Mouse (Mus musculus) urinary bladder, postnatal 25 days (tissue): ENCODE measurements at regions not wholly inside any gene's neighbourhood (a gene's known extent, or its start where the extent isn't known, plus 50 kb on each side); places are given as distances from the start of the nearest gene placed in this dataset.
A peak's percentile ranks its signal among the peaks of the same experiment; 100 is the strongest.
"Not testable (repeated sequence)": the region's sequence is repeated elsewhere in the genome, so short reads cannot be mapped to it uniquely, and the experiment has no call there.

Experiments used
- DNase-seq: peaks from one replicate; pipeline ENCODE4 v3.0.0; 2022; ENCODE audit warnings: low spot score

DNA sequence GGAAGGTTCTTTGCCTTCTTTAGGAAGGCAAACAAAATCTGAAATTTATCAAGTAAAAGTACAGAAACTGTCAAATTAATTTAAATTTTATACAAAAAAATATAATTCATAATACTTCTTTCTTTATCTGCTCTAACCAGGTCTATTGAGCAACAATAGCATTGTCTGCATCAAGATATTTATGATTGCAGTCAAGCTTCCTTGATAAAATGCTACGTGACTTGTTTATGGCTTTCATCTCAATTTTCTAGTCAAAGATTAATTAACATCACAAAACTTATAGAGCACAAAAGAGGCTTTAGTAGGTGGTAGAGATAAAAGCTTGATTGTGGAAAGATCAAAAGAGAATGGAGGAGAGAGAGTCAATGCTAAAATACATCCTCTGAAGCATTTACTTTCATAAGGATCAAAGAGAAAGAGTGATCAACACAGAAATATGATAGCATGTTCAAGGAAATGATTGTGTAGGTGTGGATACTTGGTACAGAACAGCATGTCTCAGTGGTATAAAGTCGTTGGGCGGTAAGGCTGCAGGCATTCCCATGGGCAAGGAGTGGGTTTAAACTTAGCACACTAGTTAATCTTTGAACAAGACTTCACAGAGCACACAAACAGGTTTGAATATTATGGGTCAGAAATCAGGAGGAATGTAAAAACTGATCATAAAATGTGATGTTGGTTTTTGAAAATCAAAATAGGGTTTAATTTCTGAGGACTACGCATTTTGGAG lies 164.3 kb upstream of the Speer4f2 start:
- DNase-seq = no peak

DNA sequence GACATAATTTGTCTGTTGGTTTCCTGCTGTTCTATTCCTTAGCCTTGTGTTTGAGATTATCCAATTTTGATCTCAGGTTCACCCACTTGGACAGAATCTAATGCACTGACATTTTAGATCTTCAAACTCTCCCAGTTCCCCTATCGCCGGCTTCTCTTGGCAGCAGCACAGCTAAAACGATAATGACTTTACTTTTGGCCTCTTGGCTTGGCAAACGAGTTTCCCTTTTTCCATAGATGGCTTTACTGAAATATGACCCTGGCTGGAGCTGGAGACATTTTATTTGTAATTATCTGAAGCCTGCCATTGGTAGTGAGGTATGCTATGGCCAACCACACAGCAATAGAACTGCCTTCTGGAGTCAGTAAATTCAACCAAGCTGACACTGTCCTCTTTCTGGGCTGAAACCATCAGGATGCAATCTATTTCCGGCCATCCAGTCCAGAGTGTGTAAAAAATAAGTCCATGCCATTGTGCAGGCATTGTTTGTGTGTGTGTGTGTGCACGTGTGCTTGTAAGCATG lies 162.2 kb upstream of the Speer4f2 start:
- no peak for DNase-seq

DNA sequence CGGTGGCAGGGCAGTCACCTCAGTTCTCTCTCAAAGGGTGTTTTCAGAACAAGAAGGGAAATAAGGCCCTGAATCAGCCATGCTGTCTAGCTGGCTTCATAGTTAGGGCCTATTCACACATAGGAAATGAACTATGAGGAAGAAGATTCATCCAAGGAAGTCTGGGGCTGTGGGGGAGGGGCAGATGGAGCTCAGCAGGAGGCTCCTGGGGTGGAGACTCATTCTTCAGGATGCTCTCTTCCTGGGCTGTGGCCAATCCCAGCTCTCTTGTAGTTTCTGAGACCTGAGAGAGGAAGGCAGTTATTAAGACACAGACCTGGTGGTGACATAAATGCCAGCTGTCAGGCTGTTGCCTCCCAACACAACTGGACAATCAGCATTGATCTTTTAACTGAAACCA lies 149.4 kb upstream of the Speer4f2 start:
- not testable (repeated sequence) for DNase-seq

DNA sequence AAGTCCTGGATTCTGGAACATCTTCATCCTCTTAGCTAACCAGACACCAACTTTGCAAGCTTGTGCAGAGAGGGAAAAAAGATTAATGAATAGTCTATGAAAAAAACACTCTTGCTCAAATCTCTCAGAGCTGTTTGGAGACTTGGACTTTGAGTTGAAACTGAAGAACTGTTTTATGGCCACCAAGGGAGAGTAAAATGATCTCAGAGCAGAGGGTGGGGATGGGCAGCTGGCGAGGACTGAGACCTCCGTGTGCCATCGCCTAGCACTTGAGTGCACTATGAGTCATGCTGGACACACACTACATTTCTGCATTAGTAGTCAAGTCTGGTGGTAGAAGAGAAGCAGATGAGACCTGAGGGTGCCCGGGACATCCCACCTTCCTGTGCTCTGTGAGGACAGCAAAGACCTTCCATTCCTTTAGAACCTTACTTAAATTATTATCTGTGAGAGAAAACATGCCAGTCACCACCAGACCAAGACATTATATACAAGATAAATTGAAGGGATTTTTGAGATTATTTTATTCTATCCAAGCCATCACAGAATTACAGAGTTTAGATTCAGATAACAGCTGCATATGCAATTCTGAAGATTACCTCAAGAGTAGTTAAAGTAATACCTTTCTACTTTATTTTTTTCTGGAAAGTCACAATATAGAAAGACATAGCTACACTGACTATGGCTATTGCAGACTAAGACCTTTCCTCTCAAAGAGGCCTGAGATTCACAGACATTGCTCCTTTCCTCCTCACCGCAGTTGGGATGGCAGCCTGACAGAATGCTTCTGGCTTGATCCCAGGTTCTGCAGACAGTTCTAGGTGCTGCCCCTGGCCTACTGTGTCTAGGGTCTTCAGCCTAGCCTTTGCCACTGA lies 125.0 kb upstream of the Speer4f2 start:
- DNase-seq = no peak

DNA sequence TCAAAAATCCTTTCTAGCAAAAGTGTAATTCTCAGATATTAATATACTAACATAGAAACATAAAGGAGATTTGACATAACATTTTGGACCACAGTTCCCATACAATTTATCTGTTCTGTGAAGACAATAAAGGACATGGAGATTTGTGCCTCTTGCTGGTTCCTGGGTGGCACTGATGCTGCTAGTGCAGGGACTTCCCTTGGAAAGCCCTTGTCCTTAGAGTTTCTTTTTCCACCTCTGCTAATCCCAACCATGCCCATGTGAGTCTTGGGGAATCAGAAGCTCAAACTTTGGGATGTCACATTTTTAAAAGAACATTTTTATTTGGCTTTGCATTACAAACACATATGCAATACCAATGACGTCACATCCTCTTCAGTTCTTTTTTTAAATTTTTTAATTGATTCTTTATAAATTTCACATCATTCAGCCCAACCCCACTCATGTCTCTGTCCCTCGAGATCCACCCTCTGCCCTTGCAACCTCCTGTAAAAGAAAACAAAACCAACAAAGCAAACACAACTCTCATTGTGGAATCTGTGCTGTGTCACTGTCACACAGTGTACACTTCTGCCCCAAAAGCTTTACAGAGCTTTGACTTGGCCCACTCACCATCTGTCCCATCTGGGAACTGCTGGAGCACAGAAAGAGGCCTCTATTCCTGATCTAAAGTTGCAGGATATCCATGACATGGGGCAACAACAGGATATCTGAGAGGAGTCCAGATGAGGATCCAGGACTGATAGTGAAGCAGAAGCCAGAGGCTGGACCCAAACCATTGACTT lies 112.2 kb upstream of the Speer4f2 start:
- no peak for DNase-seq

DNA sequence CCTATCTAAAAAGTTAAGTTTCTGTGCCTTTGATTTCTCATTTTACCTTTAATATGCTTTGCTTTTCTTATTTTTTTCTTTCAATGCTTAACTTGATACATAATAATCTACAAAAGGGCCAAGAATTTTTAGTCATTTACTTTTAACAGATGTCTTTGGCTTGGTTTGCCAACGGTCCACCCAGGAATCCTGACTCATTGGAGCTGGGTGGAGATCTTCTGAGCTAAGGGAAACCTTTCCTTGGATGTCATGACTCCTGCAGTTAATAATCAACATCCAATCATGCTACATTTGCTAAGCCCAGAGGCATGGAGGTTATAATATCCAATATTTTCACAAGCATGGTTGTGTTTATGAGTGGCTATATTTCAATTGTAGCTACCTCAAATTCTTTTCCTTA lies 110.9 kb upstream of the Speer4f2 start:
- no peak for DNase-seq

DNA sequence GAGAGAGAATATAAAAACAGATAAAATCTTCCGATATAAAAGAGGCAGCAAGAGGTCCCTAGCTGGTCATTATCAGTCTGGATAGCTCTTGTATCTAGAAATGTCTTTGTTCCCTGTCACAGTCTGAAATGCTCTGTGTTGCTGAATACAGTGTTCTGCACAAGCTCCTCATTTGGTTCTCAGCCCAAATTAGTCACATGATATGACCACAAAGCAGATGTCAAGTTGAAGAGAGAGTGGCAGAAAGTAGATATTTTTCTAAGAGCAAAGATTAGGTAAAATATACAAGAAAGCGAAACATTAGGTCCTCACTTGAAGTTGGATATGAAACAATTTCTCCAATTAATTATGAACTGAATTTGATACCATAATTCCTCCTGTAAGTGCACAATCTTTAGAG lies 101.8 kb upstream of the Speer4f2 start:
- no peak for DNase-seq

DNA sequence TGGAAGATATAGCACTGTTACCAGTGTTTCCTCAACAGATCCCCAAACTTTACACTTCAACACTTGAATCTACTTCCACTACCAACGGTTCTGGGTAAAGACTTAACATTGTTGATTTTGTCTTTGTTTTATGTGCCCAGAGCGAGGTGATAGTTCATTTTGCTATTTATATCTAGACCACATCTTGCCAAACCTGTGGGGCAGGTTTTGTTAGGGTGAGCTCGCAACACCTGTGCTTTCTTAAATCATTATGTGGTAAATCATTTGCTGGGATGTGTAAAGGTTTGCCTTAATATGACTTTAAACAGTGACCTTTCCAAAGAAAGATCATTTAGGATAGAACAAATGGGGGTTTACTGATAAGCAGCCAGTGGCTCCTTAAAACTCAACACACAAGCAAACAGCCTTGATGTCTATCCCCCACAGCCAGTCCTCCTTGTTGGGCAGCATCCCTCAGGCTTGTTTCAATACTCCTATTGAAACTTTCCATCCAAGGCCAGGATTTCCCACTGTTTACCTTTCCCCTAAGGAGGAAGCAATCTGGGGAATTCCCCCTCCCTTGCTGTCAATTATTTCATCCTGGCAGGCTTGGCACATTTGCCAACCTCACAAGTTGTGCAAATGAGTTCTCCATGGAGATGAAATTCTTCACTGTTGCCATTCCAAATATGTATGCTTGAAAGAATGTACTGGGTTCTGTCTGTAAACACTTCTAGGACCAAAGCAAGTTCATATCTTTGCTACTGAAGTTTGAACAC lies 101.1 kb upstream of the Speer4f2 start:
- peak; percentile 45 for DNase-seq

DNA sequence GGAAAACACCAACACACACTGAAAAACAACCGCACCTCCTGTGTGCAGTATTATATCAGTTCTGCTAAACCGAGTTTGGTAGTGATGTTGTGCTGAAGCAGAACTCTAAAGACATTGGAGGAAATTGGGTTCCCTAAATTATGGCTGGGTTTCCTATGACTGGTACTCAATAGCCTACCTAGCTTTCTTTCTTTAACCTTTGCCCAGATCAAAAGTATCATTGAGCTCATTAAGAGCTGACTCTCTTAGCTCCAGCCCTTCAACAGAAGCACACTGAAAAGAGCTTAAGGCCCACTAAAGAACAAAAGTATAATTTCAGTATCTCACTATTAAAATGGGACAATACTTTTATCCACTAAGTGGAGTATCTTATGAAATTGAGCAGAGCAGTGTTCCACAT lies 97.6 kb upstream of the Speer4f2 start:
- DNase-seq = no peak

DNA sequence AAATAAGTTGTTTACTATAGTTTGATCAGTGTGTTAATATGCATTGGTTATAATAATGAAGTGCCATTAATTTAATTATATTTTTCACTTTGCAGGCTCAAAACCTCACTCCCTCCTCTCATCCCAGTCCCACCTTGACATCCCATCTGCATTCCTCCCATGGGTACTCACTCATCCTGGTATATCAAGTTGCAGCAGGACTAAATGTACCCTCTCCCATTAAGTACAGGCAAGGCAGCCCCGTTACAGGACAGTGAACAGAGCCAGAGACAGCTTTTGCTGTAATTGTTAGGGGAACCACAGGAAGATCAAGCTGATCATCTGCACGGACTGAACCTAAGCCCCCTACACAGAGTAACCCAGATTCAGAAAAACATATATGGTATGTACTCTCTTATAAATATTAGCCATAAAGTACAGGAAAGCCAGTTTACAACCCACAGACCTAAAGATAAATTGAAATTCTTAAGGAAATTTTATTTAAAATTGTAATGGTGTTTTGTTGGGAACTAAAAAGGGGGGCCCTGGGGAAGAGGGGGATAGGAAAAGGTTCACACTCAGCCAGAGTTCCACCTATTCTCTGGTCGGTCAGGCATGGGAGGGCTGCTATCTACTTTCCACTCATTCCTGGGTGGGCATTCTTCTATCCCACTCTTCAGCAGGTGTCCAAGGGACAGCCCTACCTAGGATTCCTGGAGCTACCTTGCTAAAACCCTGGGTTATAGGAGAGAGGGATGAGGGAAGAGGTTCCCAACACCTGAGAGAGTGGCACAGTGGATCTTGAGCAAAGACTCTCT lies 96.0 kb upstream of the Speer4f2 start:
- no peak for DNase-seq

DNA sequence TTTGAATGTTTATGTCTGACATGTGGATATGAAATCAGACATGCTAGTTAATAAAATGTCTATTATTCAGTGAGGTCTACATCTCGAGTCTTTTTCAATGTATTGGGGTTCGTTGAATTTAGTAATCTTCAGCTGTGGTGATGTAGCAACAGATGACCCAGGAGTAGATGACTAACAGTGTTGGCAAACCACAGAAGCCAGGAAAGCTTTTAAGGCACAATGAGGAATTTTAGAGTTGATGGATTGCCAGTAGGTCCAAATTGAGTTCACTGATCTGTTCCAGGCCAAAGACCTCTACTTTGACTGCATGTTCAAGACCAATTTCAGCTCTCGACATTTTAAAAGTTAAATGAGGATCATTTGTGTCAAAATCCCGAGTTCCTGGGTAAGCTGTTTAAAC lies 92.8 kb upstream of the Speer4f2 start:
- DNase-seq = no peak

DNA sequence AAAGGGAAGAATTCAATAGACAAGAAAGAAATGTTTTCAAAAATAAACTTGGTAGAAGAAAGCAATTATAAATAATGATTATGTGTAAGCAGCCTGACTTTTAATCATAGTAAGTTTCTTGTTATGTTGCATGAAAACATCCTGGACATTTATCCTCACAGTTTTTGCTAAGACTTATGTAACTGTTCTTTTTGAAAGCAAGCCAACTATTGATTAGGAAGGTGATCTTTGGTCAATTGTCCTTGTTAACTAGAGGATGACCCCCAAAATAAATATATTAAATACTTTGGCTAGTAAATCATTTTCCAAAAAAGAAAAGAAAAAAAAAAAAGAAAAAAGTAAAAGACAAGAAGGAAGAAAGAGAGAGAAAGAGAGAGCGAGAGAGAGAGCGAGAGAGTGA lies 92.0 kb upstream of the Speer4f2 start:
- no peak for DNase-seq

DNA sequence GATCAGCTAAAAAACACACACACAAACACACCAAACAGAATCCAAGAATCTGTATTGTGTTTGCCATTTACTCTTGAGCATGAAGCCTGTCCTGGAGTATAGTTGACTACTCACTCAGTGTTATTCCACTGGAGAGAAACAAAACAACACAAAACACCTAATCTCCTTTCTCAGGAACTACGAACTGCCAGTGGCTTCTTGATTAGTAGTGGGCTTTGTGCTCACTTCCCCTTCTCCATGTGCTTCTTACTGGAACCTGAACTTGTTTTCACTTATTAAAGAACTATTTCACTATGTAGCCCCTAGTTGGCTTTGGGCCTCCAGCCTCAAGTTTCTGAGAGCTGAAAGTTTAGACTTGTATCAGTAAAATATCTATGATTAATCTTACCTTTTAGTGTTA lies 84.0 kb upstream of the Speer4f2 start:
- DNase-seq = no peak

DNA sequence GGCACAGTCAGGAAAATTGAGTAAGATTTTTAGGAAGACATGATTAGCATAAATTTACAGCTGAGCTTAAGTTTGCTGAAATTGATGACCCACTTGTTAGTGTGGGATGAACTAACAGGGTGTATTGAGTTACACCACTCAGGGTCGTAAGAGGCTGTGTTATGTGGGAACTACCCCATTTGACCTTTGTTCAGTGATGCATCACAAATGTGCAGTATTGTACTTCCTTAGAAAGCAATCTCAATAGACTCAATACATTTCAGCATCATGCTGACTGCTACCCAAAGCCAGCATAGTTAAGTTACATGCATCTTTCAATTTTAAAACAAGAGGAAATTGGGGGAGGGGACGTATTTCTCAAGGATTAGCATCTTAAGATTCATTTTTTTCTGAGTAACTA lies 80.4 kb upstream of the Speer4f2 start:
- no peak for DNase-seq

DNA sequence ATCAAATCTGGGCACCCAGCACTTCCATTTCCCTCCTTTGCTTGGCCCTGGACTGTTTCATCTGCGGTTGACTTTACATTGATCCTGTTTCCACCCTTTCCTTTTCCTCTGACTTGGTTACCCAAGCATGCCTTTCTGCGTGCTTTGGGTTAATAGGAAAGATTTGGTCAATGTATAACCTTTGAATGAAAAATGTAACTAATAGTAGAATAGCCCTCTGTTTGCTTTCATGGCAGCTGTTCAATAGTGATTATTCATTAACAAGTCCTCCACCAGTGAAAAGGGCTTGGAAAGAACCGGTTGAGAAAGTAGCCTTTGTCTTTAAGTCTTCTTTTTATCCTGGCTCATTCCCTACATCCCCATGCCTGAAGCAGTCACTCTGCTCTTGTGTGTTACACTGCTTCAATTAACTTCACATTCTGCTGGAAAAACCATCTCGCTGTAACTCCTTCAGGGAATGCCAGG lies 76.4 kb upstream of the Speer4f2 start:
- DNase-seq = no peak

DNA sequence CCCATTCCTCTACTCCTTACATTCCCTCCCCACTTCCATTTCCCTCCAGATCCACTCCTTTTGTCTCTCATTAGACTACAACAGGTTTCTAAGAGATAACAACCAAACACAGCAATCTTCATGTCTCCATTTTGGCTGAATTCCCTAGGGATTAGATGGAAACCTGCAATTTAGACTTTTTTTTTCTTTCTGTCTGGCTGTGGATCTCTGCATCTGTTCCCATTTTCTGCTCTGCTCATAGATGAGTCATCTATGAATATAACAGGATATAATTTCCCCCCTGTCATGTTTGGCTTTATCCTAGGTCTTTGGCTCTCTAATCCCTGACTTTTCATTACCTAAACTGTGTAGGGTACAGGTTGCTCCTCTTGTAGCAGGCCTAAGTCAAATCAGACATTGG lies 73.1 kb upstream of the Speer4f2 start:
- no peak for DNase-seq

DNA sequence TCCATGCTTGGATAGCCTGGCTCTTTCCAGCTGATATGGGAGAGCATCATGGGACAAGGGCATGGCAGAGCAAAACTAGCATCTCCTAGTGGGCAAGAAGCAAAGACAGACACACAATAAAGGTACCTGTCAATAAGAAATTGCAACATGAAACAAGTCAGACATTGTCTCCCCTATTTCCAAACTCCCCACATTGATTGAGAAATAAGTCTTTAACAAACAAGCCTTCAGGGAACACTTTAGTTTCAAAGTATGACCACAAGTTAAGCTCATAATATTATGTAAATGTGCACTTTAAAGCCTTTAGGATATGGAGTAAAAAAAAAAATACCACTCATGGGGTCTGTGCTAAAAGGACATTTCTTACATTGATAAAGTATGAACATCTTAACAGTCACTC lies 51.5 kb upstream of the Speer4f2 start:
- DNase-seq = no peak
